Mouse (Mus musculus): ENCODE measurements around the gene Pomgnt1. TPM values are rescaled to one million over a fixed set of nuclear protein-coding genes. Genes with fewer than 3 reads are reported as not detected.
A peak's percentile ranks its signal among the peaks of the same experiment; 100 is the strongest.

The Pomgnt1 gene
- polyA plus RNA-seq, 1 experiment, result 75.9 TPM

- TF ChIP-seq TCF12 (IDR thresholded peaks at IDR 0.05; ENCODE audit: insufficient read depth, poor library complexity, severe bottlenecking), result no peak
- TF ChIP-seq TCF3 (IDR thresholded peaks at IDR 0.05; ENCODE audit: insufficient read length, low read depth), result no peak
- no peak for TF ChIP-seq CEBPB (IDR thresholded peaks at IDR 0.05; ENCODE audit: insufficient read depth, poor library complexity, severe bottlenecking)
- TF ChIP-seq E2F4 (IDR thresholded peaks at IDR 0.05; ENCODE audit: insufficient read depth), result no peak
- TF ChIP-seq POLR2A (IDR thresholded peaks at IDR 0.05; ENCODE audit: insufficient read length, low read depth), result no peak
- TF ChIP-seq REST (IDR thresholded peaks at IDR 0.05; ENCODE audit: insufficient read depth, insufficient read length), result no peak
- TF ChIP-seq POLR2AphosphoS2 (IDR thresholded peaks at IDR 0.05; ENCODE audit: insufficient read length, low read depth), result no peak
- no peak for TF ChIP-seq MAX (IDR thresholded peaks at IDR 0.05; ENCODE audit: low read depth)
- TF ChIP-seq SRF (IDR thresholded peaks at IDR 0.05; ENCODE audit: control insufficient read depth, insufficient read length, low read depth), result no peak
- TF ChIP-seq MYOG (IDR thresholded peaks at IDR 0.05; ENCODE audit: control insufficient read depth in 1 of 3, insufficient read depth in 1 of 3, insufficient read length in 2 of 3, low read depth in 2 of 3), result no peak
- TF ChIP-seq MYOD1 (IDR thresholded peaks at IDR 0.05; ENCODE audit: control insufficient read depth in 1 of 3, insufficient read length in 2 of 3, low read depth in 2 of 3), result no peak
- no peak for TF ChIP-seq USF1 (IDR thresholded peaks at IDR 0.05; ENCODE audit: low read depth)
- Histone ChIP-seq H3K4me2 (ENCODE audit: low read depth) (no peak overlapping the region), H3K4me3 (no peak overlapping the region), H3ac (ENCODE audit: control insufficient read depth, insufficient read length) (no peak overlapping the region), H3K27me3 (ENCODE audit: control insufficient read depth, insufficient read depth, insufficient read length) (no peaks in the 10 kb centered on the region), H3K79me2 (ENCODE audit: control insufficient read depth, insufficient read depth) (no peaks in the 10 kb centered on the region), H3K36me3 (ENCODE audit: control insufficient read depth, insufficient read depth) (no peaks in the 10 kb centered on the region)
Measured at GRCm38 (mm10) chr4:116185083-116185482, 61.4 kb downstream of the Pomgnt1 start.

GRCm38 (mm10) chr4:116192286-116192835 lies 68.7 kb downstream of the Pomgnt1 start:
- H3K27me3 ChIP-seq (ENCODE audit: control insufficient read depth, insufficient read depth, insufficient read length), result no peaks in the 10 kb centered on the region
- TF ChIP-seq REST (IDR thresholded peaks at IDR 0.05; ENCODE audit: insufficient read depth, insufficient read length), result no peak
- no peak overlapping the region for H3ac ChIP-seq (ENCODE audit: control insufficient read depth, insufficient read length)
- H3K79me2 ChIP-seq (ENCODE audit: control insufficient read depth, insufficient read depth), result no peaks in the 10 kb centered on the region
- H3K4me3 ChIP-seq, result no peak overlapping the region
- peak overlapping the region; percentile 14 for H3K4me2 ChIP-seq (ENCODE audit: low read depth)
- no peaks in the 10 kb centered on the region for H3K36me3 ChIP-seq (ENCODE audit: control insufficient read depth, insufficient read depth)

- no peak for TF ChIP-seq REST (IDR thresholded peaks at IDR 0.05; ENCODE audit: insufficient read depth, insufficient read length)
- TF ChIP-seq CEBPB (IDR thresholded peaks at IDR 0.05; ENCODE audit: insufficient read depth, poor library complexity, severe bottlenecking), result no peak
- TF ChIP-seq TCF3 (IDR thresholded peaks at IDR 0.05; ENCODE audit: insufficient read length, low read depth), result no peak
- TF ChIP-seq TCF12 (IDR thresholded peaks at IDR 0.05; ENCODE audit: insufficient read depth, poor library complexity, severe bottlenecking), result no peak
- TF ChIP-seq USF1 (IDR thresholded peaks at IDR 0.05; ENCODE audit: low read depth), result no peak
- no peak for TF ChIP-seq MYOG (IDR thresholded peaks at IDR 0.05; ENCODE audit: control insufficient read depth in 1 of 3, insufficient read depth in 1 of 3, insufficient read length in 2 of 3, low read depth in 2 of 3)
- TF ChIP-seq MYOD1 (IDR thresholded peaks at IDR 0.05; ENCODE audit: control insufficient read depth in 1 of 3, insufficient read length in 2 of 3, low read depth in 2 of 3), result no peak
- TF ChIP-seq MAX (IDR thresholded peaks at IDR 0.05; ENCODE audit: low read depth), result no peak
- no peak for TF ChIP-seq POLR2A (IDR thresholded peaks at IDR 0.05; ENCODE audit: insufficient read length, low read depth)
- no peak for TF ChIP-seq E2F4 (IDR thresholded peaks at IDR 0.05; ENCODE audit: insufficient read depth)
- TF ChIP-seq POLR2AphosphoS2 (IDR thresholded peaks at IDR 0.05; ENCODE audit: insufficient read length, low read depth), result no peak
- no peak for TF ChIP-seq SRF (IDR thresholded peaks at IDR 0.05; ENCODE audit: control insufficient read depth, insufficient read length, low read depth)
- no peaks in the 10 kb centered on the region for H3K27me3 ChIP-seq (ENCODE audit: control insufficient read depth, insufficient read depth, insufficient read length)
- no peaks in the 10 kb centered on the region for H3K36me3 ChIP-seq (ENCODE audit: control insufficient read depth, insufficient read depth)
- no peak overlapping the region for H3K4me3 ChIP-seq
- H3K4me2 ChIP-seq (ENCODE audit: low read depth), result no peak overlapping the region
- H3ac ChIP-seq (ENCODE audit: control insufficient read depth, insufficient read length), result no peak overlapping the region
- H3K79me2 ChIP-seq (ENCODE audit: control insufficient read depth, insufficient read depth), result no peaks in the 10 kb centered on the region
Measured at GRCm38 (mm10) chr4:116193583-116194383, 70.1 kb downstream of the Pomgnt1 start.

- Histone ChIP-seq H3ac (ENCODE audit: control insufficient read depth, insufficient read length) (no peak overlapping the region), H3K36me3 (ENCODE audit: control insufficient read depth, insufficient read depth) (no peaks in the 10 kb centered on the region), H3K4me2 (ENCODE audit: low read depth) (no peak overlapping the region), H3K27me3 (ENCODE audit: control insufficient read depth, insufficient read depth, insufficient read length) (no peaks in the 10 kb centered on the region), H3K79me2 (ENCODE audit: control insufficient read depth, insufficient read depth) (no peaks in the 10 kb centered on the region), H3K4me3 (no peak overlapping the region)
- TF ChIP-seq POLR2A (IDR thresholded peaks at IDR 0.05; ENCODE audit: insufficient read length, low read depth), result no peak
- peak in 2 of 3 experiments; percentile 71 to 88 for TF ChIP-seq MYOG (IDR thresholded peaks at IDR 0.05; ENCODE audit: control insufficient read depth in 1 of 3, insufficient read depth in 1 of 3, insufficient read length in 2 of 3, low read depth in 2 of 3)
- TF ChIP-seq REST (IDR thresholded peaks at IDR 0.05; ENCODE audit: insufficient read depth, insufficient read length), result no peak
- TF ChIP-seq CEBPB (IDR thresholded peaks at IDR 0.05; ENCODE audit: insufficient read depth, poor library complexity, severe bottlenecking), result no peak
- no peak for TF ChIP-seq POLR2AphosphoS2 (IDR thresholded peaks at IDR 0.05; ENCODE audit: insufficient read length, low read depth)
- no peak for TF ChIP-seq SRF (IDR thresholded peaks at IDR 0.05; ENCODE audit: control insufficient read depth, insufficient read length, low read depth)
- no peak for TF ChIP-seq TCF3 (IDR thresholded peaks at IDR 0.05; ENCODE audit: insufficient read length, low read depth)
- TF ChIP-seq MYOD1 (IDR thresholded peaks at IDR 0.05; ENCODE audit: control insufficient read depth in 1 of 3, insufficient read length in 2 of 3, low read depth in 2 of 3), result peak in 2 of 3 experiments; percentile 43 to 71
- no peak for TF ChIP-seq USF1 (IDR thresholded peaks at IDR 0.05; ENCODE audit: low read depth)
- no peak for TF ChIP-seq TCF12 (IDR thresholded peaks at IDR 0.05; ENCODE audit: insufficient read depth, poor library complexity, severe bottlenecking)
- TF ChIP-seq MAX (IDR thresholded peaks at IDR 0.05; ENCODE audit: low read depth), result no peak
- no peak for TF ChIP-seq E2F4 (IDR thresholded peaks at IDR 0.05; ENCODE audit: insufficient read depth)
Measured at GRCm38 (mm10) chr4:116198422-116198821, 74.8 kb downstream of the Pomgnt1 start.
